Mouse (Mus musculus) intestine, embryonic 16.5 days (tissue): ENCODE data around the gene Kcna2. TPM values are rescaled to one million over a fixed set of nuclear protein-coding genes. Genes with fewer than 3 reads are reported as not detected.

Source experiments
- ATAC-seq: fragments of 200-750 bp; cut with Nextera tagmentation; 2 replicates; pipeline ENCODE4 v1.8.0; 2017; ENCODE audit warnings: moderate TSS enrichment, moderate library complexity
- H3K27ac ChIP-seq: fragments of 300-500 bp; sonication (generic); 2 replicates; pipeline ENCODE4 v1.5.1; 2014; ENCODE audit warnings: mild to moderate bottlenecking, low read length
- H3K27me3 ChIP-seq: fragments of 300-500 bp; sonication (generic); replicated peaks from 2 replicates; pipeline ENCODE4 v1.6.1; 2014; ENCODE audit warnings: low read length, control low read depth, mixed read lengths; ENCODE audit not compliant: control insufficient read depth, insufficient read depth
- H3K36me3 ChIP-seq: fragments of 300-500 bp; sonication (generic); 2 replicates; pipeline ENCODE4 v1.6.1; 2014; ENCODE audit warnings: low read length, control low read depth; ENCODE audit not compliant: control insufficient read depth, insufficient read depth
- H3K4me1 ChIP-seq: fragments of 300-500 bp; sonication (generic); 2 replicates; pipeline ENCODE4 v1.6.1; 2014; ENCODE audit warnings: low read length, control low read depth, mixed read lengths; ENCODE audit not compliant: control insufficient read depth, insufficient read depth
- H3K4me2 ChIP-seq: fragments of 300-500 bp; sonication (generic); 2 replicates; pipeline ENCODE4 v1.6.1; 2014; ENCODE audit warnings: low read depth, low read length, control low read depth
- H3K4me3 ChIP-seq: fragments of 300-500 bp; sonication (generic); 2 replicates; pipeline ENCODE4 v1.5.1; 2014; ENCODE audit warnings: mild to moderate bottlenecking, low read length
- H3K9ac ChIP-seq: fragments of 300-500 bp; sonication (generic); 2 replicates; pipeline ENCODE4 v1.6.1; 2014; ENCODE audit warnings: low read depth, low read length
- H3K9me3 ChIP-seq: fragments of 300-500 bp; sonication (generic); 2 replicates; pipeline ENCODE4 v1.6.1; 2016; ENCODE audit warnings: low read length, control low read depth; ENCODE audit not compliant: control insufficient read depth
- WGBS: fragments of 180-500 bp; shearing (Covaris S2); extraction: QIAGEN DNeasy Blood & Tissue Kit; methylation state at CpG from one replicate; pipeline ENCODE4 v1.1.7; 2014; 5-methylcytosine and 5-hydroxymethylcytosine counted together
- polyA plus RNA-seq: library from polyadenylated mRNA; unstranded; fragments of >200 nt; fragmentation: Nextera tagmentation; extraction: Ambion mirVana; gene quantifications from 2 replicates; pipeline ENCODE4 v1.2.1, GENCODE M21; 2015

Kcna2 gene
- polyA plus RNA-seq, 1 experiment from 2014 or later, result 0.04 TPM

DNA sequence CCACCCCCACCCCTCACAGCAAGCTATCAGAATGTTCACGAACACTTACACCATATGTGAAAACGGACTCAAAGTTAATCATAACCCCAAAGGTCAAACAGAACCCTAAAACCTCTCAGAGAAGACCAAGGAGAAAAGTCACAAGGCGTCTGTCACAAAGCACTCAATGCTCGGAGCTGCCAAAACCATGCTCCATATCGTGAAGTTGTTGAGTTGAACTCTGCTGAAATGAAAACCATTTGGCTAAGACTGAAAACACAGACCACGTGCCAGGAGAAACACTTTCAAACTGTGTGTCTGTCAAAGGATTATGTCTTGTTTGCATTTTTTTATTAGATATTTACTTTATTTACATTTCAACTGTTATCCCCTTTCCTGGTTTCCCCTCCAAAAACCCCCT is 30.9 kb downstream of the Kcna2 start:
- H3K36me3 ChIP-seq, result no peaks in the 10 kb centered on the region
- WGBS, result 57% methylated on average over 6 of the region's 6 CpGs
- H3K9ac ChIP-seq, result no peak overlapping the region
- H3K4me2 ChIP-seq, result no peak overlapping the region
- no peaks in the 10 kb centered on the region for H3K27me3 ChIP-seq
- H3K4me3 ChIP-seq, result no peak overlapping the region
- H3K4me1 ChIP-seq, result no peaks in the 10 kb centered on the region; the same call in 1 of the 2 replicates
- H3K9me3 ChIP-seq, result no peaks in the 10 kb centered on the region
- ATAC-seq, result no peak
- no peak overlapping the region for H3K27ac ChIP-seq

DNA sequence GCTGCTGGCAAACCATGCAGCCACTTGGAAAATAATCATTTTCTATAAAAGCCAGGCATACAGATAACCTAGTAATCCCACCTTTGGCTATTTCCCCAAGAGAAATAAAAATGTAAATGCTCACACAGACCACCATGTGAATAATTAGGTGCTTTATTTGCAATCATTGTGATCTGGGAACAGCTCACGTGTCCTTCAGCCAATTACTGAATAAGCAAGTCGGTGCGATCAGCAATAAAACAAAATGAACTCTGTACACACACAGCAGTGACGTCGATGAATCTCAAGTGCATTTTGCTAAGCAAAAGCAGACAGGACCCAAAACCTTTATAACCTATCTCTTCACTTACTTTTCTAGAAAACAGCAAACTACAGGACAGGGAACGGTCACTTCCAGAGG is 31.7 kb downstream of the Kcna2 start:
- Histone ChIP-seq H3K36me3 (no peaks in the 10 kb centered on the region), H3K9me3 (no peaks in the 10 kb centered on the region), H3K4me3 (no peak overlapping the region), H3K27me3 (no peaks in the 10 kb centered on the region), H3K4me2 (no peak overlapping the region), H3K9ac (no peak overlapping the region), H3K27ac (no peak overlapping the region), H3K4me1 (no peaks in the 10 kb centered on the region; the same call in 1 of the 2 replicates)
- ATAC-seq, result no peak
- 76% methylated on average over 6 of the region's 6 CpGs for WGBS

DNA sequence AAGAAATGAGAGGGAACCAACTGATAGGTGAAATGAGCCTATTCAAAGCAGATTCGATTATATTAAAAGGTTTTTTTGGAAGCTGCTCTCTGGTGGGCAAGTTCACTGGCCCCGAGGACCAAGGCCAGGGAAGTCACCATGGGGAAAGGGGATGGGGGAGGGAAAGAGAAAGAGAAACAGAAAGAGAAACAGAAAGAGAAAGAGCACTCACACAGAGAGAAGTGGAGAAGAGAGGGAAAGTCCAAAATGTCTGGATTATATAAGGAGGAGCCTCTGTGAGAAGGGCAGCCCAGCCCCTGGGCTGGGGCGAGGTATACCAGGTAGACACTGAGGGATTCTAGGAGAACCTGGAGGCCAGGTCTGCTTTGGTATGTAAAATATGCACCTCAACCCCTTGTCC is 33.5 kb downstream of the Kcna2 start:
- H3K9me3 ChIP-seq, result no peaks in the 10 kb centered on the region
- H3K36me3 ChIP-seq, result no peaks in the 10 kb centered on the region
- H3K4me1 ChIP-seq, result no peaks in the 10 kb centered on the region; the same call in 1 of the 2 replicates
- H3K27ac ChIP-seq, result no peak overlapping the region
- H3K4me2 ChIP-seq, result no peak overlapping the region
- no peaks in the 10 kb centered on the region for H3K27me3 ChIP-seq
- 76% methylated on average over 3 of the region's 3 CpGs for WGBS
- no peak overlapping the region for H3K9ac ChIP-seq
- no peak overlapping the region for H3K4me3 ChIP-seq
- ATAC-seq, result no peak

DNA sequence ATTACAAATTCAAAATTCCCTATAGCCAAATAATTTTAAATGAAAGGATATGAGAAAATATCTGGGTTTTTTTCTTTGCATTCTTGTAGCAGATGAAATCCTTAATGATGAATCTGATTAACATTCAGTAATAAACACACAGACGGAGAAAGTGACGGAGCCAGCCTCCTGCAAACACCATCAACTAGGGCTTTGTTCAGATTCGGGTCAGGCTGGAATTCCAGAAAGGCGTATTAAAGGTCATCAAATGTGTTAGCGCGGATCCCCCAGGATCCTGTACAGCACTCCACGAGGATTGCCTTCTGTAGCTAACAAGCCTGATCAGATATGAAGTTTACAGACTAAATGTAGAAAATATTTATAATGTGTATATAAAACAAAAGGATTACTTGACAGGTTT is 46.2 kb downstream of the Kcna2 start:
- 70% methylated on average over 7 of the region's 7 CpGs for WGBS
- H3K27me3 ChIP-seq, result no peaks in the 10 kb centered on the region

DNA sequence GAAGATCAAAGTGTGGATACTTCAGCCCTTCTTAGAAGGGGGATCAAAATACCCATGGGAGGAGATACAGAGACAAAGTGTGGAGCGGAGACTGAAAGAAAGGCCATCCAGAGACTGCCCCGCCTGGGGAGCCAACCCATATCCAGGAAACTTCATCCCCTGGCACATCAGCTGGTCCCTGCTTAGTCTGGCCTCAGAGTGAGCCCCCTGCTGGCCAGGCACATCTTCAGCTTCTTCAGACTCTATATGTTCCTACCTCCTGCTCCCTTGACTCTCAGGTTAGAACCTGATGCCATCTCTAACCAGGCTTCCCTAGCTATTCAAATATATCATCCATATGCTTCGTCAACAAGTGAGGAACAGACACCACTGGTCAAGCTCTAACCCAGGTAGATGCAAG is 48.1 kb downstream of the Kcna2 start:
- Histone ChIP-seq H3K36me3 (no peaks in the 10 kb centered on the region), H3K27me3 (no peaks in the 10 kb centered on the region), H3K27ac (no peak overlapping the region), H3K4me1 (no peaks in the 10 kb centered on the region), H3K4me3 (no peak overlapping the region), H3K9me3 (no peaks in the 10 kb centered on the region), H3K4me2 (no peak overlapping the region), H3K9ac (no peak overlapping the region)
- ATAC-seq, result no peak
- 64% methylated on average over 3 of the region's 3 CpGs for WGBS

More for the DNA sequence above, 46.2 kb downstream of the Kcna2 start:
- ATAC-seq, result no peak
- no peak overlapping the region for H3K27ac ChIP-seq
- H3K9ac ChIP-seq, result no peak overlapping the region
- no peaks in the 10 kb centered on the region for H3K4me1 ChIP-seq
- no peak overlapping the region for H3K4me3 ChIP-seq
- H3K9me3 ChIP-seq, result no peaks in the 10 kb centered on the region
- no peak overlapping the region for H3K4me2 ChIP-seq
- H3K36me3 ChIP-seq, result no peaks in the 10 kb centered on the region

DNA sequence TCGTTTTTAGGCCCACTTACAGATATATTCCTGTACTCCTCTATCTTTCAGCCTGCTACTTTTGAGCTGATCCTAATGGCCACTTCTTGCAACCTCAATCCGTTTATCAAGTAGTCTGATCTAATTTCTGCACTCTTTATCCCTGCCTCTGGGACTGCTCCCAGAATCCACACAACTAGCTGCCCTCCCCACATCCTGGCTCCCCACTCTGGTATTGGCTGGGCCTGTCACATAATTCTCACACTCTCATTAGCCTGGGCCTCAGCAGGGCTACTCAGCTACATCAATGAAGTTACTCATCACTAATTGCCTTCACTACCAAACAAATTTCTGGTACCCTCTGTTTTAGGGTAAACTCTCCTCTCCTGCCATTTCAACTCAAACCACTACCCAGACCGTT is 49.5 kb downstream of the Kcna2 start:
- 46% methylated on average over 3 of the region's 3 CpGs for WGBS
- no peak for ATAC-seq
- Histone ChIP-seq H3K36me3 (no peaks in the 10 kb centered on the region), H3K4me1 (no peaks in the 10 kb centered on the region), H3K9me3 (no peaks in the 10 kb centered on the region), H3K4me2 (no peak overlapping the region), H3K27me3 (no peaks in the 10 kb centered on the region), H3K27ac (no peak overlapping the region), H3K9ac (no peak overlapping the region), H3K4me3 (no peak overlapping the region)

DNA sequence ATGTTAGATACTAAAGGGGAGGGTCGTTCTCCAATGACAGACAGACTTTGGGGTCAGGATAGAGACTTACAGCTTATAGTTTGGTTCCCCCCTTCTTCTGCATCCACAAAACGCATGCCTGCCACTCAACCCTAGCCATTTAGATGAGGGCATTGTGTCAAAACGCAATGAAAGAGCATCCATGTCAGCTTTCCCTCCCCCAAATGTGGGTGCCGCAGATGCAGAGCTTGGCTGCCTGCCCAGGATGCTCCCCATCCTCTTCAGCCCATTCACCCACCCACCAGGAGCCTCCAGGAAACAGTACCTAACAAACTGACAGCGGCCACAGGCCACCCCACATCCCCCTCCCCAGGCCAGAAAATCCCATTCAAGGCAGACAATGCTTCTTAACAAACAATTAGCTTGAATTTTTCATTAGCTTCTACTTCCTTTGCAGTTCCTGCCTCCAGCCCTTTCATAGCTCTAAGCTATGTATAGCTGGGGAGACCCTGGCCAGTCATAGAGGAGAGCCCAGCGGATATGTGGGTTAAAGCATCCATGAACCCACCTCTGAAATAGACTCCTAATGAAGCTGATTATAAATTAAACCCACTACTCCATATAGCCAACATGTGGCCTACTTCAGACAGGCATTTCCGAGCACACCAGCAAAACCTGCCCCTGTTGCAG is 50.1 kb downstream of the Kcna2 start:
- Histone ChIP-seq H3K4me3 (no peak overlapping the region), H3K4me2 (no peak overlapping the region), H3K4me1 (no peaks in the 10 kb centered on the region)

DNA sequence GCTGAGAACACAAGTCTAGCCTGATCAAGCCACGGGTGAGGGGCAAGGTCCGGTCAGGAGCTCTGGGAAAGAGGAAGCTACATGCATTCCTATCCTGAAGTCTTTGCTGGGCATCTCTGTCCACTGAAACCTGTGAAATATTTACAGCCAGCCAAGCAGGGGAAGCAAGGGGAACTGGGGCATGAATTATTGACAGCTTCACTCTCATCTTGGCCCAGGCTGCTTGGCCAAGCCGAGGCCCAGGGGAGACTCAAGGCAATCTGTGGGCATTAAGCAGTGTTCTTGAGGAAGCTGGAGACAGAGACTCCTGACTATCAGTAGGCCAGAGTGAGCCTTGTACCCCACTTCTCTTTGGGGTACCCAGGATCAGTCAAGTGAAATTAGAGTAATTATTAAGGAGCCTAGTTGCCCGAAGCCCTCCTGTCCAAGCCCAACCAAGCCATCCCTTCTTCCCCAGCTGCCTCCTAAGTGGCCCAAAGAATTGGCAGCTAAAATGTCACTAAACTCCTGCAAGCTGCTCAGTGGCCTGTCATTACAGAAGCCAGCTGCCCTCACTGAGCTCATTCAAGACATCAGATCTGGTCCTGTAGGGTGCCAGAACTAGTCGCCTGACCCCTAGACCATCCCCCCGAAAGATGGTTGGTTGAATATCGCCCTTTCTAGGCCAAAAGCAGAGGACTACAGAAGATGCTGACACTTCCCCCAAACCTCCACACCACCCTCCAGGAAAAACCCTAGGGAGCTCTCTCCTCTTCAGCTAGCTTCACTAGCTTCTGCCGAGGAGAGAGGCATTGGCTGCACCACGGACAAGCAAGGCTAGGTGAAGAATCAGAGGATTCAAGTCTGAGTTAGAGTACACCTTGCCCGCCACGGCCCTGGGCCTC is 53.1 kb downstream of the Kcna2 start:
- Histone ChIP-seq H3K4me3 (no peak overlapping the region), H3K27me3 (no peaks in the 10 kb centered on the region), H3K4me1 (no peaks in the 10 kb centered on the region), H3K27ac (no peak overlapping the region), H3K36me3 (no peaks in the 10 kb centered on the region), H3K9ac (no peak overlapping the region), H3K4me2 (no peak overlapping the region), H3K9me3 (no peaks in the 10 kb centered on the region)
- 89% methylated on average over 11 of the region's 11 CpGs for WGBS
- no peak for ATAC-seq

More for the DNA sequence above, 50.1 kb downstream of the Kcna2 start:
- Histone ChIP-seq H3K27ac (no peak overlapping the region), H3K27me3 (no peaks in the 10 kb centered on the region), H3K36me3 (no peaks in the 10 kb centered on the region), H3K9ac (no peak overlapping the region), H3K9me3 (no peaks in the 10 kb centered on the region)
- no peak for ATAC-seq
- WGBS, result 57% methylated on average over 7 of the region's 7 CpGs

DNA sequence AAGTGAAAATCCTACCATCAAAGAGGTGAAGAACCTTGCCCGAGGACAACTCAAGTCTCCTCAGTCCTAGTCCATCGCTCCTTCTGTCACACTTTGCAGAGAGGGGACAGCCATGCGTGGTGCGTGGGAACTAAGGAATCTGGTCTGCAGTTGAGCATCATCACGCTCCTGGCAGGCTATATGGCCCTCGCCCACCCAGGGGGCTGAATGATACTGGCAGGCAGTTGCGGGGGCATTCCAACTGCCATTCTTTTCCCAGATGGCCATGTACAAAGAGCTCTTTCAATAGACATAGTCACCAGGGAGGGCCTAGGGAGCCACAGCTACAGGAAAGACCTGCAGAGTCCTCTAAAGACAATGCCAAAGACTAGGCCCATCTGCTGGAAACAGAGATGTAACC is 57.9 kb downstream of the Kcna2 start:
- no peaks in the 10 kb centered on the region for H3K4me1 ChIP-seq
- WGBS, result 89% methylated on average over 7 of the region's 7 CpGs
- no peaks in the 10 kb centered on the region for H3K9me3 ChIP-seq
- H3K27ac ChIP-seq, result no peak overlapping the region
- no peak overlapping the region for H3K9ac ChIP-seq
- no peak for ATAC-seq
- 0 out of 2 replicates have a peak, but pooled peaks cover 3% of the 10 kb centered on the region for H3K27me3 ChIP-seq
- no peak overlapping the region for H3K4me3 ChIP-seq
- no peak overlapping the region for H3K4me2 ChIP-seq
- no peaks in the 10 kb centered on the region for H3K36me3 ChIP-seq
